Mouse (Mus musculus) retina, postnatal 7 days (tissue): ENCODE data around the gene Olfr1224-ps1.
"Not testable (repeated sequence)": the region's sequence is repeated elsewhere in the genome, so short reads cannot be mapped to it uniquely, and the experiment has no call there.

ENCODE experiments used
- DNase-seq: peaks from one replicate; pipeline ENCODE4 v3.0.0-alpha.2; 2012; ENCODE audit warnings: low read depth, low spot score

The Olfr1224-ps1 gene

GRCm38 (mm10) chr2:89163991-89164390 lies at the start of gene Olfr1224-ps1:
TSS of gene Olfr1224-ps1 (minus strand) at chr2:89164091.
- not testable (repeated sequence) for DNase-seq

GRCm38 (mm10) chr2:89199948-89200347 lies 36.1 kb upstream of the Olfr1224-ps1 start, which contains the start of gene Olfr1226:
TSS of gene Olfr1226 (minus strand) at chr2:89200048.
- no peak for DNase-seq

- no peak for DNase-seq
Measured at GRCm38 (mm10) chr2:89196325-89196982, 32.6 kb upstream of the Olfr1224-ps1 start.

DNA sequence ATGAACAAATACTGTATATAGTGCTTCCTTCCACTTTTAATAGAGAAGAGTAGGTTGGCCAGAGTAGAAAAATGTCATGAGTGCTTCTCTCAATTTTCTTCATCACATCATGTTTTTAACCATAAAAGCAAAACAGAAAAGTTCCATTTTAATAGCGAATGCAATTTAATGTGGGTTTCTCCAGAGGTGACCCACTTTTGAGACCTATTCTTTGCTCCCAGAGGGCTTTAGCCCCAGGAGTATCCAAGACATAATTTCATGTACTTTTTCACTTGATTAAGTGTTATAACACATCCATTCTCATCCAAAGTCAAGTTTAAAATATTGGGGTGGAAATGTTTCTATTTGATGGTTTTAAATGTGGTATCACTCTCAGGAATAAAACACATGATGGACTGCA lies 10.7 kb upstream of the Olfr1224-ps1 start, which contains the start of gene Olfr1225:
TSS of gene Olfr1225 (minus strand) at position 101 of the 400 bp plus-strand sequence.
- no peak for DNase-seq

DNA sequence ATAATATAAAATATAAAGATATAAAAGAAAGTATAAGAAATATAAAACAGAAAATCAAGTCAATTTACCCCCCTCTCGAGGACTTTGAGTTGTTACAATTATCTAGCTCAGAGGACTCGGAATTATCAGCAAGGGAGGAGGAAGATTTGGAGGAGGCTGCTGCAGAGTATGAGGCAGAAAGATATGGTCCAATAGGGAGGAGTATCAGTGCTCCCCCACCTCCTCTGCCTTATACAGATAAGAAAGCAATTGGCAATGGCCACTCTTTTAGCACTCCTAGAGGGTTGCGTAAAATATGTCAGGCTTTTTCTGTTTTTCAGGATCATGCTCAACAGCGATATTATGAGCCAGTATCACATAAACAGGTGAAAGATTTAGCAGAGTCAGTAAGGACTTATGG lies 820 bp upstream of the Olfr1224-ps1 start:
- DNase-seq = not testable (repeated sequence)

DNA sequence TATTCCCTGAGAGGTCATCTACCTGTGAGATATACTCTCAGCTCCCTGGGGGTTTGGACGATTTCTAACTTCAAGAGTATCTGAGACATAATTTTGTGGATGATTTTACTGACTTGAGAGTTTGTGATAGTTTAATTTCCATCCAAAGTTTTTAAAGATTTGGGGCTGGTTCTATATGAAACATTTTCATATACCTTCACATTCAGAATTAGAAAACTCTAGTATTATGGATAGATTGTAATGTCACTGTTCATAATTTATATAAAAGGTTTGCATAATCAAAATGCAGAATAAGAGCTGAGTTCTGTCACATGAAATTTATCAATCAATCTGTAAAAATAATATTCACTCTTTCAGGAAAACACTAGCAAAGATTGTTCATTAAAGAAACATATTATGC lies 12.4 kb downstream of the Olfr1224-ps1 start, which contains the start of gene Olfr1223:
TSS of gene Olfr1223 (minus strand) at position 101 of the 400 bp plus-strand sequence.
- DNase-seq = no peak

- no peak for DNase-seq
Measured at GRCm38 (mm10) chr2:89132954-89133353, 30.9 kb downstream of the Olfr1224-ps1 start, which contains the start of gene Olfr1222. TSS of gene Olfr1222 (minus strand) at chr2:89133054.

DNA sequence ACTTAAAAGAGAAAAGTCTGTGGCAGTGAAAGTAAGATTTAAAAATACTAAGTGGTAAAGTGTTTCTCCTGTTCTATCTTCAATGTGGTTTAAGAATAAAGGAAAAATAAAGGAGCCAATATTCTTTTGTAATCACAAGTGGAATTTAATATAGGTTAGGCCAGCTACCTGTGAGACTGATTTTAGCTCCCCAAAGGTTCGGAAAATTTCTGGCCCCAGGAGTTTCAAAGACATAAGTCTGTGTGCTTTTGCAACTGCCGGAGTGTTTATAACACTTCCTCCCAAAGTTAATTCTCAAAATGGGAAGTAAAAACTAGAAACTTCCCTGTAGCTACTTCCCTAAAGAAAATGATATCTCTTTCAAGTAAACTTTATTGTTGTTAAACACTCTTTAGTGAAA lies 46.7 kb downstream of the Olfr1224-ps1 start, which contains the start of gene Olfr1221:
TSS of gene Olfr1221 (minus strand) at position 101 of the 400 bp plus-strand sequence.
- DNase-seq = no peak

- DNase-seq = no peak
Measured at GRCm38 (mm10) chr2:89106735-89107134, 57.2 kb downstream of the Olfr1224-ps1 start, which contains the start of gene Olfr1220. TSS of gene Olfr1220 (minus strand) at chr2:89106835.

DNA sequence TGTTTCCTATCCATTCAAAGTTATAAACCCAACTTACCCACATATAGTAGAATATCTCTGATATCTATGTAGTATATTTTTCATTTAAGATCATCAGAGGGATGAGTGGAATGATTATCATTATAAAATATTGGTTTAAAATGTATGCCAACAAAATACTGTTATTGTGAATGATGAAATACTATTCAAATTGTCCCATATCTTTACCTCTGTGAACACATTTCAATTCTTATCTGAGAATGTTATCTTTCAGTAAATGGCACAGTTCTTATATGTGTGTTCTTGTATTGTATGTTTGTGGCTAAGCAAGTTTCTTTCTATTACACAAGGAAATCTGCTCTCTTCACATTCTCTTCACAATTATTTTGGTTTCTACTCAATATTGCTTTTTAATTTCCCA lies 58.2 kb downstream of the Olfr1224-ps1 start:
- DNase-seq = no peak
